Mouse (Mus musculus): ENCODE measurements around the gene Zswim8. TPM values are rescaled to one million over a fixed set of nuclear protein-coding genes. Genes with fewer than 3 reads are reported as not detected.

Zswim8 gene
- total RNA-seq, 1 experiment, result 33.9 TPM

DNA sequence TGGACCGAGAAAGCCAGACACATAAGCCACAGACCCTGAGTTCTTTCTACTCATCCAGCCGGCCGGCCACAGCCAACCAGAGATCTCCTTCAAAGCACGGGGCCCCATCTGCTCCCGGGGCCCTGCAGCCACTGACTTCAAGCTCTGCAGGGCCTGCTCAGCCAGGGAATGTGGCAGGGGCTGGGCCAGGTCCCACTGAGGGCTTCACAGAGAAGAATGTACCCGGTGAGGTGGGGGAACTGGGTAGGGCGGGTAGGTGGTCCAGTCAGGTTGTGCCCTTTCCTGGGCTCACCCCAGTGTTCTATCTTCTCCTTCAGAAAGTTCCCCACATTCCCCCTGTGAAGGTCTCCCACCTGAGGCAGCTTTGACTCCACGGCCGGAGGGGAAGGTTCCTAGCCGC is 11.1 kb downstream of the Zswim8 start:
- no peak overlapping the region for H3K4me3 ChIP-seq (ENCODE audit: insufficient read depth in 1 of 2, low read depth in 1 of 2, low read length in 2 of 2, poor library complexity in 1 of 2, severe bottlenecking in 1 of 2)
- no peaks in the 10 kb centered on the region; a peak in 1 of 4 replicates for H3K4me1 ChIP-seq (ENCODE audit: control insufficient read depth in 2 of 2, insufficient read depth in 2 of 2, low read length in 2 of 2, poor library complexity in 1 of 2)
- in situ Hi-C loops (cut with MboI; ENCODE audit: low sequenced_read_pairs in 2 of 2, unreplicated experiment in 2 of 2), result no loop called here
- H3K9me3 ChIP-seq (ENCODE audit: control insufficient read depth, insufficient read depth, low read depth, low read length), result no peaks in the 10 kb centered on the region
- TF ChIP-seq ZC3H11A (IDR thresholded peaks at IDR 0.05; ENCODE audit: borderline replicate concordance, low read depth, low read length) (no peak), ZNF384 (IDR thresholded peaks at IDR 0.05; ENCODE audit: low read depth, low read length) (no peak), MAFK (IDR thresholded peaks at IDR 0.05; ENCODE audit: insufficient read depth, low read depth, low read length) (no peak), CHD2 (IDR thresholded peaks at IDR 0.05; ENCODE audit: low read depth, low read length) (no peak), HCFC1 (IDR thresholded peaks at IDR 0.05; ENCODE audit: borderline replicate concordance, insufficient read depth, low read length) (no peak)
- H3K36me3 ChIP-seq (ENCODE audit: control insufficient read depth, insufficient read depth, low read length, poor library complexity, severe bottlenecking), result peaks cover 13% of the 10 kb centered on the region; the same call in 1 of the 2 replicates
- H3K9ac ChIP-seq (ENCODE audit: insufficient read depth, low read depth, low read length, poor library complexity, severe bottlenecking), result no peak overlapping the region
- no peak for DNase-seq (ENCODE audit: low read depth, low spot score)
- no peak overlapping the region for H3K27ac ChIP-seq (ENCODE audit: insufficient read depth, low read depth, low read length, poor library complexity, severe bottlenecking)

DNA sequence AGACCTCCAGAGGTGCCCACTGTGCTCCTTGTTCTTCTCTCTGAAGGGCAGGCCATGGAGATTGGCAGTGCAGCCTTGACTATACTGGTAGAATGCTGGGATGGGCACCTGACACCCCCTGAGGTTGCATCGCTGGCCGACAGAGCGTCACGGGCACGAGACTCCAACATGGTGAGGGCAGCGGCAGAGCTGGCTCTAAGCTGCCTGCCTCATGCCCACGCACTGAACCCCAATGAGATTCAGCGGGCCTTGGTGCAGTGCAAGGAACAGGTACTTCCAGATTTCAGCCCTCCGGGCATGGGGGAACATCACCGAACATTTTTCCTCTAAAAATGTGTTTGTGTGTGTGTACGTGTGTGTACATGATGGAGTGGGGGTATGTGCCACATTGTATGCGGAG is 12.4 kb downstream of the Zswim8 start:
- Histone ChIP-seq H3K4me1 (ENCODE audit: control insufficient read depth in 2 of 2, insufficient read depth in 2 of 2, low read length in 2 of 2, poor library complexity in 1 of 2) (no peaks in the 10 kb centered on the region), H3K4me3 (ENCODE audit: insufficient read depth in 1 of 2, low read depth in 1 of 2, low read length in 2 of 2, poor library complexity in 1 of 2, severe bottlenecking in 1 of 2) (no peak overlapping the region), H3K36me3 (ENCODE audit: control insufficient read depth, insufficient read depth, low read length, poor library complexity, severe bottlenecking) (peaks cover 19% of the 10 kb centered on the region; the same call in 1 of the 2 replicates), H3K9ac (ENCODE audit: insufficient read depth, low read depth, low read length, poor library complexity, severe bottlenecking) (no peak overlapping the region), H3K27ac (ENCODE audit: insufficient read depth, low read depth, low read length, poor library complexity, severe bottlenecking) (no peak overlapping the region), H3K9me3 (ENCODE audit: control insufficient read depth, insufficient read depth, low read depth, low read length) (no peaks in the 10 kb centered on the region)
- DNase-seq (ENCODE audit: low read depth, low spot score), result no peak
- in situ Hi-C loops (cut with MboI; ENCODE audit: low sequenced_read_pairs in 2 of 2, unreplicated experiment in 2 of 2), result no loop called here
- TF ChIP-seq ZC3H11A (IDR thresholded peaks at IDR 0.05; ENCODE audit: borderline replicate concordance, low read depth, low read length) (no peak), ZNF384 (IDR thresholded peaks at IDR 0.05; ENCODE audit: low read depth, low read length) (no peak), MAFK (IDR thresholded peaks at IDR 0.05; ENCODE audit: insufficient read depth, low read depth, low read length) (no peak), HCFC1 (IDR thresholded peaks at IDR 0.05; ENCODE audit: borderline replicate concordance, insufficient read depth, low read length) (no peak), CHD2 (IDR thresholded peaks at IDR 0.05; ENCODE audit: low read depth, low read length) (no peak)

DNA sequence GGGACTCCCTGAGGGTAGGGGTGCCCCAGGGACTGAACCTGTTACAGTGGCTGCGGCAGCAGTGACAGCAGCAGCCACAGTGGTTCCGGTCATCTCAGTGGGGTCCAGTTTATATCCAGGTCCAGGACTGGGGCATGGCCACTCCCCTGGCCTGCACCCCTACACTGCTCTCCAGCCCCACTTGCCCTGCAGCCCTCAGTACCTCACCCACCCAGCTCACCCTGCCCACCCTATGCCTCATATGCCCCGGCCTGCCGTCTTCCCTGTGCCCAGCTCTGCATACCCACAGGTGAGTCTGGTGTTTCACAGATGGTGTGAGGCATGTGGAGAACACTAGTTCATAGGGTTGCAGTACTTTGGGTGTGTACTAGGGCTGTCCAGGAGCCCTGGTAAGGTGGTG is 14.0 kb downstream of the Zswim8 start:
- H3K4me3 ChIP-seq (ENCODE audit: insufficient read depth in 1 of 2, low read depth in 1 of 2, low read length in 2 of 2, poor library complexity in 1 of 2, severe bottlenecking in 1 of 2), result no peak overlapping the region
- in situ Hi-C loops (cut with MboI; ENCODE audit: low sequenced_read_pairs in 2 of 2, unreplicated experiment in 2 of 2), result no loop called here
- no peak for DNase-seq (ENCODE audit: low read depth, low spot score)
- H3K9ac ChIP-seq (ENCODE audit: insufficient read depth, low read depth, low read length, poor library complexity, severe bottlenecking), result no peak overlapping the region
- H3K36me3 ChIP-seq (ENCODE audit: control insufficient read depth, insufficient read depth, low read length, poor library complexity, severe bottlenecking), result peaks cover 20% of the 10 kb centered on the region; the same call in 1 of the 2 replicates
- H3K4me1 ChIP-seq (ENCODE audit: control insufficient read depth in 2 of 2, insufficient read depth in 2 of 2, low read length in 2 of 2, poor library complexity in 1 of 2), result no peaks in the 10 kb centered on the region
- no peak overlapping the region for H3K27ac ChIP-seq (ENCODE audit: insufficient read depth, low read depth, low read length, poor library complexity, severe bottlenecking)
- no peaks in the 10 kb centered on the region for H3K9me3 ChIP-seq (ENCODE audit: control insufficient read depth, insufficient read depth, low read depth, low read length)
- no peak for TF ChIP-seq ZC3H11A (IDR thresholded peaks at IDR 0.05; ENCODE audit: borderline replicate concordance, low read depth, low read length)
- TF ChIP-seq MAFK (IDR thresholded peaks at IDR 0.05; ENCODE audit: insufficient read depth, low read depth, low read length), result no peak
- no peak for TF ChIP-seq ZNF384 (IDR thresholded peaks at IDR 0.05; ENCODE audit: low read depth, low read length)
- no peak for TF ChIP-seq HCFC1 (IDR thresholded peaks at IDR 0.05; ENCODE audit: borderline replicate concordance, insufficient read depth, low read length)
- TF ChIP-seq CHD2 (IDR thresholded peaks at IDR 0.05; ENCODE audit: low read depth, low read length), result no peak

DNA sequence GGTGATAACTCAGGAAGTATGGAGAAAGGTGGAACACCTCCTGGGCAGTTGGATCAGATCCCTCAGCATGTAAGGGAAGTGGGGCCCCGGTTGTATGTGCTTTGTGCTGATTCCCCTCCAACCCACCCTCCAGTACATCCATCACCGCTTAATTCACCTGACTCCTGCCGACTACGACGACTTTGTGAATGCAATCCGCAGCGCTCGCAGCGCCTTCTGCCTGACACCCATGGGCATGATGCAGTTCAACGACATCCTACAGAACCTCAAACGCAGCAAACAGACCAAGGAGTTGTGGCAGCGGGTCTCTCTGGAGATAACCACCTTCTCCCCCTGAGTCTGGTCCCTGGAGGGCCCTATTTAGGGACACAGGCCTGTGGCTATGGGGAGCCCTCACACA is 15.7 kb downstream of the Zswim8 start:
- in situ Hi-C loops (cut with MboI; ENCODE audit: low sequenced_read_pairs in 2 of 2, unreplicated experiment in 2 of 2), result no loop called here

More for the DNA sequence above, 15.7 kb downstream of the Zswim8 start:
- H3K4me3 ChIP-seq (ENCODE audit: insufficient read depth in 1 of 2, low read depth in 1 of 2, low read length in 2 of 2, poor library complexity in 1 of 2, severe bottlenecking in 1 of 2), result no peak overlapping the region
- peaks cover 25% of the 10 kb centered on the region; the same call in 1 of the 2 replicates for H3K36me3 ChIP-seq (ENCODE audit: control insufficient read depth, insufficient read depth, low read length, poor library complexity, severe bottlenecking)
- no peak overlapping the region for H3K27ac ChIP-seq (ENCODE audit: insufficient read depth, low read depth, low read length, poor library complexity, severe bottlenecking)
- H3K9me3 ChIP-seq (ENCODE audit: control insufficient read depth, insufficient read depth, low read depth, low read length), result no peaks in the 10 kb centered on the region
- no peak for DNase-seq (ENCODE audit: low read depth, low spot score)
- H3K4me1 ChIP-seq (ENCODE audit: control insufficient read depth in 2 of 2, insufficient read depth in 2 of 2, low read length in 2 of 2, poor library complexity in 1 of 2), result no peaks in the 10 kb centered on the region
- TF ChIP-seq HCFC1 (IDR thresholded peaks at IDR 0.05; ENCODE audit: borderline replicate concordance, insufficient read depth, low read length), result no peak
- TF ChIP-seq CHD2 (IDR thresholded peaks at IDR 0.05; ENCODE audit: low read depth, low read length), result no peak
- no peak for TF ChIP-seq ZC3H11A (IDR thresholded peaks at IDR 0.05; ENCODE audit: borderline replicate concordance, low read depth, low read length)
- TF ChIP-seq MAFK (IDR thresholded peaks at IDR 0.05; ENCODE audit: insufficient read depth, low read depth, low read length), result no peak
- TF ChIP-seq ZNF384 (IDR thresholded peaks at IDR 0.05; ENCODE audit: low read depth, low read length), result no peak
- H3K9ac ChIP-seq (ENCODE audit: insufficient read depth, low read depth, low read length, poor library complexity, severe bottlenecking), result no peak overlapping the region

Measured in ES-E14 (cell line).